Mouse (Mus musculus) heart, postnatal 10 days (tissue): ENCODE measurements around the gene Vmac. TPM values are rescaled to one million over a fixed set of nuclear protein-coding genes. Genes with fewer than 3 reads are reported as not detected.
A peak's percentile ranks its signal among the peaks of the same experiment; 100 is the strongest.

ENCODE experiments used
- DNase-seq, 2 experiments: peaks; one replicate each; pipeline ENCODE4 v3.0.0; 2021
- intact Hi-C: fragments of 180-260 bp; cut with DNase I; formaldehyde crosslinking; loops from one replicate; pipeline ENCODE4 v1.15.1; 2025
- total RNA-seq, 2 experiments: library from RNA; stranded (reverse); gene quantifications; 2 replicates each; pipeline ENCODE4 v1.2.3; 2021

Vmac gene
- 1 to 10 TPM; 5.4 to 9.8 TPM for total RNA-seq

DNA sequence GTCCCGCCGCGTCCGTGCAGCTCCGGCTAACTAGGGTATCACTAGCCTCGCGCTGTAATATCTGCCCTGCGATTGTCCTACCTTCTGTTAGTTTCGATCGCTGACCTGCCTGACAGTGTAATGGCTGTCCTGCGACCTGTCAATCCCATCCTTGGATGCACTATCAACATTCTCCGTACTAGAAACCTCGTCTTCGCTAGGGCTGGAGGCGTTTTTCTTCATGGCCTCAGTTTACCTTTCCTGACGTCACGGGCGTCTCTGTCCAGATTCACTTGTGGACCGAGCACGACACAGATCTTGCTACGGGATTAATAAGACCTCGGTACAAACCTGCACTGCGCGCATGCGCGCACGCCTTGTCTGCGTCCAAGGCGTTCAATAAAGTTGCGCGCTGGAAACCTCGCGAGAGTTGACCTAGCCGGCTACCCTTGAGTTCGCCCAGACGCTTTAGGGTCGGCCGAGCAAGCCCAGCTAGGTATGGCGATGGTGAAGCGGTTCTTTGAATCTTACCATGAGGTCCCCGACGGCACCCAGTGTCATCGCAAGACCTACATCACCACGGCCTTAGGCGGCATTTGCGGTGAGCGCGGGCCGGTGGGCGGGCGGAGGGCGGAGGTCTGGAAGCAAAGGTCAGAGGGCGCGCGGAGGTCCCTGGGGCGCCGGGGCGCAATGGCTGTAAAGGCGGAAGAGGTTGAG, at the start of gene Vmac, which contains the start of gene Ndufa11:
Gene Vmac, minus strand, starts transcription at position 660 of the 696 bp plus-strand sequence.
Gene Ndufa11, plus strand, starts transcription at position 405 of the 696 bp plus-strand sequence.
- intact Hi-C loops = loop anchor here (2.0 kb wide), 1 partner anchor 41 kb away; no protein-coding TSS in a partner anchor
- DNase-seq = peak; percentile 97

DNA sequence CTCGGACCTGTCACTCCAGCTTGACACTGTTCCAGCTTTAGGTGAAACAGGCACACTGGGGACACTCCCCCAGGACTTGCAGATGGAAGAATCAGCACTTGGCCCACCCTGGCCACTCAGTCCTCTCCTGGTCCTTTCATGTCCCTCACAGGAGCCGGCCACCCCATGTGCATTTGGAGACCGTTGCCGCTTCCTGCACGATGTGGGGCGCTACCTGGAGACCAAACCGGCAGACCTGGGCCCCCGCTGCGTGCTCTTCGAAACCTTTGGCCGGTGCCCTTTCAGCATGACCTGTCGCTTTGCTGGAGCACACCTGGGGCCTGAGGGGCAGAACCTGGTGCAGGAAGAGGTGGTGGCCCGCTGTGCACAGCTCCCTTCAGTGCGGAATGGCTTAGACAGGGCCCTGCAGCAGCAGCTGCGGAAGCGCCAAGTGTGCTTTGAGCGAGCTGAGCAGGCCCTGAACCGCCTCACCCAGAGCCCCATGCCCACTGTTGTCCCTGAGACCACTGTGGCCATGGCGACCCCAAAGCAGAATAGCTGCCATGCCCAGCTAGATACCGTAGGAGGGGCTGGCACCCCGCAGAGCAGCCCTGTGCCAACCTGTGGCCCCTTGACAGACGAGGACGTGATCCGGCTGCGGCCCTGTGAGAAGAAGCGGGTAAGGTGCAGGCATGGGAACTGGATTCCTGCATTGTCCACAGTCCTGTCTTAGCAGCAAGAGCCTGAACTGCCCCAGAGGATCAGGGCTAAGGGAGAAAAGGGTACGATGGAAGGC, 49.0 kb upstream of the Vmac start:
- intact Hi-C loops = no loop called here
- no peak for DNase-seq

- DNase-seq = no peak
- intact Hi-C loops = no loop called here
Observed at GRCm38 (mm10) chr17:56765431-56765830, 47.6 kb upstream of the Vmac start.

GRCm38 (mm10) chr17:56764474-56765354, 46.9 kb upstream of the Vmac start, which contains the start of gene Dus3l:
TSS of gene Dus3l (plus strand) at chr17:56764757.
- peak; percentile 92 to 93 for DNase-seq
- intact Hi-C loops = loop anchor here (5.0 kb wide), 1 partner anchor 152 kb away; the partner anchor contains the start of gene Rpl36

GRCm38 (mm10) chr17:56763741-56764250, 46.0 kb upstream of the Vmac start:
- intact Hi-C loops = loop anchor here (5.0 kb wide), 1 partner anchor 151 kb away; the partner anchor contains the start of gene Rpl36
- no peak for DNase-seq

DNA sequence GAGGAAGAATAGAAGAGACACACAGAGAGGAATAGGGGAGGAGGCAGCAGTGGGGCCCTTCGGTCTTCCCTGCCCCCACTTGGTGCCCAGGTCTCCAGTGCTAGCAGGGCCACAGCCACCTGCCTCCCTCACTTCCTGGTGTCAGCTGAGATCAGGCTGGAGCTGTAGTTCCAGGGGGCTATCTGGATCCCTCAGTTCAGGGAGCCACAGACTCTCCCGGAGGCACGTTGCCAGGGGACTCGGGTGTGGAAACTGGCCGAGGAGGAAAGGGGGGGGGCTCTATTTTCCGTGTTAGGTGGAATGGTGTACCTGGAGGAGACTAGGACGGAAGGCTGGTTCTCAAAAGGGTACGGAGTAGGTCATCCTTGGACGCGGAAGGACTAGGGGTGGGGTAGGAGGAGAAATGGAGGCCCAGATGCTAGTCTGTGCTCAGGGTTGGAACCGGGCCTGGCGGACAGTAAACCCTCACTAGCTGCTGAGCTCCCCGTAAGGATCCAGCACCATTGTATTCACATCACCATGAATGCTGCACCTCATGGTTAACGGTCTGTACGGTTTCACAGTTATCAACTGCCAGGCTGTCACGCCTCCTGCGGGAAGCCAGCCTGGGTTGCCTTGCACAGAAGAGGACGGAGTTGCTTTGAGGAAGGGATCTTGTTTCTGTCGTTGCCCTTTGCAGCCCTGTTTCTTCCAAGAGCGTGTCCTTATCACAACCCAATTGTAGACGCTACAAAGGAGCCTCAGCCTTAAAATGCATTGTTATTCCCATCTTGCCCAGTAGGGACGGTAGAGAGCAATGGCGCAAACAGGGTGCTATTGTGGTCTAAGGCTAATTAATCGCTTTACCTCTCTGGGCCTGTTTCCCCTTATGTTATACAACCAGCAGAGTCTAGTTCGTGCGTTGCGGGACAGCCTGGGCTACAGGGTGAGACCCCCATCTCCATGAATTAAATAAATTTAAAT, 45.2 kb upstream of the Vmac start:
- intact Hi-C loops = loop anchor here (5.0 kb wide), 1 partner anchor 151 kb away; the partner anchor contains the start of gene Rpl36
- DNase-seq = peak; percentile 65 to 81

GRCm38 (mm10) chr17:56761991-56762410, 44.2 kb upstream of the Vmac start:
- intact Hi-C loops = loop anchor here (5.0 kb wide), 1 partner anchor 150 kb away; the partner anchor contains the start of gene Rpl36

GRCm38 (mm10) chr17:56761077-56761476, 43.3 kb upstream of the Vmac start:
- DNase-seq = no peak
- intact Hi-C loops = loop anchor here (5.0 kb wide), 1 partner anchor 149 kb away; the partner anchor contains the start of gene Rpl36

More at GRCm38 (mm10) chr17:56761991-56762410, 44.2 kb upstream of the Vmac start:
- DNase-seq = peak; percentile 89 to 91

DNA sequence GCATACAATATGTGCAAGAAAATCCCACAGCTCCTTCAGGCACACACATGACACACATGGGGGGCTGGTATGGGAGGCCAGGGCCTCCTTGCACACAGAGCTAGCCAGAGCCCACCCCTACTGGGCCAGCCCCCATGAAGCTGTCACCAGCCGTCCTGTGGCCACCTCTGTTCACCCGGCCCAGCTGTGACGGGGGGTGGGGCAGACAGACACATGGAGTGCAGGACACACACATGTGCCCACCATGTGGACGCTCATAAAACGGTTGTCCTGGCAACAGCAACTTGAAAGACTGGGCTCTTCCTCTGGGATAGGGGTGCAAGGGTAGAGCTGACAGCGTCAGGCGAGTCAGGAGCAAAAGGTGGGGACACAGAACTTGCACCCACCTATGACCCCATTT, 41.4 kb upstream of the Vmac start:
- intact Hi-C loops = loop anchor here (2.0 to 5.0 kb wide), 2 partner anchors 40 to 77 kb away; partner anchors contain the start of gene Vmac
- DNase-seq = no peak

DNA sequence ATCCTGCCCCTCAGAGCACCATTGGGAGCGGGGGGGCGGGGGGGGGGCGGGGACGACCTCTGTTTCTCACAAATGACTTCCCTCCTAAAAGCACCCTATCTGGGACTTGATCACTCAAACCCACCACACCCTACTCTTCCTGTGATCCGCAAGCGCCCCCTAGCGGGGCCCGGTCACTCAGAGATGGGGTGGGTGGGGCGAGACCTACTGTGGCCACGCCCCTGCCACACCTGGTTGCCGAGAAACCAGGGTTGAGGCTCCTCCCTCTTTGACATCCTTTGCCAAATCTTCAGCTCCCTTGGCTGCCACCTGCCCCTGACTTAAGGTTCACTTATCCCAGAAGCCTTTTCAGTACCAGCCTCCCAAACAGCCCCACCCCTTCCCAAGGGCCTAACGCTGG, 40.3 kb upstream of the Vmac start:
- DNase-seq = peak; percentile 43 to 71
- intact Hi-C loops = loop anchor here (2.0 to 5.0 kb wide), 2 partner anchors 39 to 76 kb away; partner anchors contain the start of gene Vmac

GRCm38 (mm10) chr17:56757416-56758123, 39.7 kb upstream of the Vmac start, which contains the start of gene Nrtn:
TSS of gene Nrtn (minus strand) at chr17:56757530.
- intact Hi-C loops = loop anchor here (2.0 to 5.0 kb wide), 2 partner anchors 39 to 75 kb away; partner anchors contain the start of gene Vmac
- DNase-seq = peak; percentile 88

- peak; percentile 47 to 59 for DNase-seq
- intact Hi-C loops = loop anchor here (5.0 kb wide), 1 partner anchor 75 kb away; no protein-coding TSS in a partner anchor
Observed at GRCm38 (mm10) chr17:56756703-56757399, 39.0 kb upstream of the Vmac start.

- intact Hi-C loops = loop anchor here (5.0 kb wide), 1 partner anchor 72 kb away; no protein-coding TSS in a partner anchor
Observed at GRCm38 (mm10) chr17:56754271-56755185, 36.7 kb upstream of the Vmac start.

GRCm38 (mm10) chr17:56753452-56753851, 35.6 kb upstream of the Vmac start:
- DNase-seq = no peak
- intact Hi-C loops = no loop called here

More at GRCm38 (mm10) chr17:56754271-56755185, 36.7 kb upstream of the Vmac start:
- no peak for DNase-seq

DNA sequence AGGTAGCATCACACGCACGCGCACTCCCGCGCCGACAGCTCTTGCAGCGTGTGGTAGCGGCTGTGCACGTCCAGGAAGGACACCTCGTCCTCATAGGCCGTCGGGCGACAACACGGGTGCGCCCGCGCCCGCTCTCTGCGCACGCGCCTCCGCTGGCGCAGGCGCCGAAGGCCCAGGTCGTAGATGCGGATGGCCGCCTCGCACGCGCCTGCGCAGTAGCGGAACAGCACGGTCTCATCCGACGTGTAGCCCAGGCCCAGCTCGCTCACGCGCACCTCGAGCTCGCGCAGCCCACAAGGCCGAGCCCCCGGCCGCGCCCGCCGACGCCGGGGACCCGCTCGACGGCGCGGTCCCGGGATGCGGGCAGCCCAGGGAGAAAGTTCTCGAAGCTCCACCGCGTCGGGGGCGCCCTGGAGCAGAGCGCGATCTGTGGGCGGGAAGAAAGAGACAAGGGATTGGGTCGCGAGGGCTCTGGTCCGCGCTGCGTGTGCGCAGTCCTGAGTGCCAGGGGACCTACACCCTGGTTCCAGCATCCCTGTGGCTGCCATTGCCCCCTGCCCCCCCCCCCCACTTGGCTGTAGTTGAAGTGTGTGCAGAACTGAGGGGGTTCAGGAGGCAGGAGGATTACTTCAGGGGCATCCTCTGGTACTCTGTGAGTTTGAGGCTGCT, 33.7 kb upstream of the Vmac start:
- DNase-seq = peak; percentile 35 to 53
- intact Hi-C loops = no loop called here
